In genomic region chrX:111052943-111053342, GRCm38 (mm10) we compare ENCODE assay signal across 13 mouse cellular contexts. TPM values are rescaled to one million over a fixed set of nuclear protein-coding genes. Genes with fewer than 3 reads are reported as not detected.
DNase-seq lines count a peak whose midpoint lies in the region; ATAC-seq and TF ChIP-seq lines count a peak whose summit lies in the region.
"Had no signal": no experiment of that assay in that cellular context is flagged by ENCODE, and none has a peak within 500 bp of the region (broad histone marks: within the 10 kb centered on the region; RNA-seq: fewer than 3 reads in every experiment).

No protein-coding gene starts in this region.

- peak; percentile 56 for DNase-seq in hindbrain, postnatal 0 days (ENCODE audit: low spot score)
- DNase-seq in midbrain, postnatal 0 days (ENCODE audit: low spot score) = peak; percentile 42
- DNase-seq in midbrain, embryonic 10.5 days (ENCODE audit: low spot score) = no peak
- peak; percentile 24 for DNase-seq in brain, adult 2 months (ENCODE audit: low read depth, low spot score)
- no peak for DNase-seq in gastrocnemius, postnatal 4 days (ENCODE audit: low spot score in 2 of 2)
- DNase-seq: cerebellum, postnatal 25 days; kidney, adult 11 months had no signal

- H3K4me1 ChIP-seq in hindbrain, postnatal 0 days (ENCODE audit: insufficient read depth, low read length) = no peaks in the 10 kb centered on the region
- no peaks in the 10 kb centered on the region for H3K4me1 ChIP-seq in hindbrain, embryonic 16.5 days (ENCODE audit: control insufficient read depth, insufficient read depth, low read depth, low read length)
- H3K4me1 ChIP-seq in midbrain, postnatal 0 days (ENCODE audit: insufficient read depth, low read length) = no peaks in the 10 kb centered on the region
- no peaks in the 10 kb centered on the region for H3K4me1 ChIP-seq in midbrain, embryonic 10.5 days
- no peaks in the 10 kb centered on the region for H3K4me1 ChIP-seq in heart, embryonic 12.5 days (replicated peaks)

- no peaks in the 10 kb centered on the region for H3K9me3 ChIP-seq in hindbrain, postnatal 0 days (ENCODE audit: low read length)
- H3K9me3 ChIP-seq in hindbrain, embryonic 16.5 days (ENCODE audit: control insufficient read depth, low read length) = no peaks in the 10 kb centered on the region
- no peaks in the 10 kb centered on the region for H3K9me3 ChIP-seq in midbrain, postnatal 0 days (ENCODE audit: low read length)
- H3K9me3 ChIP-seq in midbrain, embryonic 10.5 days (replicated peaks) = no peaks in the 10 kb centered on the region
- no peaks in the 10 kb centered on the region for H3K9me3 ChIP-seq in heart, embryonic 12.5 days (replicated peaks)

- H3K4me2 ChIP-seq in hindbrain, postnatal 0 days (ENCODE audit: low read depth, low read length) = no peak overlapping the region
- no peak overlapping the region; the same call in 1 of the 2 replicates for H3K4me2 ChIP-seq in hindbrain, embryonic 16.5 days (ENCODE audit: low read length)
- H3K4me2 ChIP-seq in midbrain, postnatal 0 days (ENCODE audit: low read depth, low read length, poor library complexity, severe bottlenecking) = no peak overlapping the region
- H3K4me2 ChIP-seq in heart, embryonic 12.5 days = no peak overlapping the region

- no peak overlapping the region for H3K27ac ChIP-seq in hindbrain, postnatal 0 days
- H3K27ac ChIP-seq in hindbrain, embryonic 16.5 days (ENCODE audit: low read depth, low read length) = no peak overlapping the region
- no peak overlapping the region for H3K27ac ChIP-seq in midbrain, postnatal 0 days (ENCODE audit: low read depth, low read length)
- no peak overlapping the region for H3K27ac ChIP-seq in midbrain, embryonic 10.5 days (replicated peaks)
- H3K27ac ChIP-seq in heart, embryonic 12.5 days (ENCODE audit: poor library complexity, severe bottlenecking) = no peak overlapping the region

- H3K9ac ChIP-seq in hindbrain, postnatal 0 days (replicated peaks; ENCODE audit: low read length) = no peak overlapping the region
- H3K9ac ChIP-seq in hindbrain, embryonic 16.5 days (ENCODE audit: low read depth, low read length) = no peak overlapping the region
- no peak overlapping the region for H3K9ac ChIP-seq in midbrain, postnatal 0 days (replicated peaks; ENCODE audit: low read length, poor library complexity, severe bottlenecking)
- H3K9ac ChIP-seq in heart, embryonic 12.5 days = no peak overlapping the region

- 0 out of 2 replicates have a peak, but pooled peaks have one; percentile 55 for ATAC-seq in hindbrain, postnatal 0 days
- ATAC-seq in hindbrain, embryonic 16.5 days = no peak
- ATAC-seq in midbrain, postnatal 0 days (ENCODE audit: low FRiP score) = no peak
- ATAC-seq in heart, embryonic 12.5 days (ENCODE audit: insufficient number of reproducible peaks, low FRiP score) = no peak

- H3K27me3 ChIP-seq in hindbrain, postnatal 0 days (ENCODE audit: insufficient read depth, low read length) = no peaks in the 10 kb centered on the region
- H3K27me3 ChIP-seq in hindbrain, embryonic 16.5 days (replicated peaks; ENCODE audit: control insufficient read depth, insufficient read depth, low read length) = no peaks in the 10 kb centered on the region
- H3K27me3 ChIP-seq in midbrain, postnatal 0 days (ENCODE audit: insufficient read depth, low read length) = no peaks in the 10 kb centered on the region
- no peaks in the 10 kb centered on the region for H3K27me3 ChIP-seq in midbrain, embryonic 10.5 days (ENCODE audit: low read depth, poor library complexity, severe bottlenecking)
- H3K27me3 ChIP-seq in heart, embryonic 12.5 days (replicated peaks) = no peaks in the 10 kb centered on the region

- TF ChIP-seq CTCF in hindbrain, postnatal 0 days (IDR thresholded peaks at IDR 0.05; ENCODE audit: low read depth) = peak; percentile 61
- TF ChIP-seq CTCF in midbrain, postnatal 0 days (IDR thresholded peaks at IDR 0.05) = peak; percentile 74

- H3K4me3 ChIP-seq in hindbrain, postnatal 0 days (ENCODE audit: low read length) = no peak overlapping the region
- H3K4me3 ChIP-seq in hindbrain, embryonic 16.5 days (ENCODE audit: low read length) = no peak overlapping the region
- H3K4me3 ChIP-seq in midbrain, postnatal 0 days (ENCODE audit: low read depth, low read length) = no peak overlapping the region
- no peak overlapping the region for H3K4me3 ChIP-seq in midbrain, embryonic 10.5 days
- H3K4me3 ChIP-seq in heart, embryonic 12.5 days = no peak overlapping the region

- 39% methylated on average over 3 of the region's 3 CpGs for WGBS in hindbrain, postnatal 0 days
- 24% methylated on average over 3 of the region's 3 CpGs for WGBS in hindbrain, embryonic 16.5 days
- WGBS in midbrain, postnatal 0 days = 16% methylated on average over 3 of the region's 3 CpGs
- 28% methylated on average over 3 of the region's 3 CpGs for WGBS in midbrain, embryonic 10.5 days
- 30% methylated on average over 3 of the region's 3 CpGs for WGBS in heart, embryonic 12.5 days

- H3K36me3 ChIP-seq in hindbrain, postnatal 0 days (ENCODE audit: insufficient read depth, low read length) = no peaks in the 10 kb centered on the region
- H3K36me3 ChIP-seq in hindbrain, embryonic 16.5 days (ENCODE audit: control insufficient read depth, insufficient read depth, low read length) = no peaks in the 10 kb centered on the region
- no peaks in the 10 kb centered on the region for H3K36me3 ChIP-seq in midbrain, postnatal 0 days (ENCODE audit: insufficient read depth, low read length)
- H3K36me3 ChIP-seq in midbrain, embryonic 10.5 days = no peaks in the 10 kb centered on the region
- H3K36me3 ChIP-seq in heart, embryonic 12.5 days = no peaks in the 10 kb centered on the region

RNA-seq across cellular contexts. Expression of gene Cylc1, which starts 57.3 kb away (rescaled TPM):
- total RNA-seq in hindbrain, postnatal 0 days (2014; rRNA removed) = not detected in 2 replicates
- polyA plus RNA-seq in hindbrain, postnatal 0 days (2015; fragmentation: Nextera tagmentation; extraction: Ambion mirVana) = not detected in 2 replicates
- not detected in 2 replicates for polyA plus RNA-seq in hindbrain, embryonic 16.5 days (2015; fragmentation: Nextera tagmentation; extraction: Ambion mirVana)
- total RNA-seq in midbrain, postnatal 0 days (2014; rRNA removed) = not detected in 2 replicates
- polyA plus RNA-seq in midbrain, postnatal 0 days (2015; fragmentation: Nextera tagmentation; extraction: Ambion mirVana) = not detected in 2 replicates
- not detected in 2 replicates for polyA plus RNA-seq in midbrain, embryonic 10.5 days (2016; fragmentation: Nextera tagmentation; extraction: Ambion mirVana)
- total RNA-seq in gastrocnemius, postnatal 4 days (2021) = not detected
- polyA plus RNA-seq in heart, embryonic 12.5 days (2016; fragmentation: Nextera tagmentation; extraction: Ambion mirVana) = not detected in 2 replicates
- total RNA-seq: left cerebral cortex, postnatal 10 days had no signal
- polyA plus RNA-seq: frontal cortex, adult 2 months; heart, embryonic 14.5 days; lung, embryonic 16.5 days had no signal

Comparison
In these comparisons a context has a peak if more than half of its experiments do, and no peak if none do; other contexts are left out.
1. DNase-seq: peak in hindbrain, postnatal 0 days (single experiment), midbrain, postnatal 0 days (single experiment) and brain, adult 2 months (single experiment); none in midbrain, embryonic 10.5 days (single experiment) and gastrocnemius, postnatal 4 days (0 of 2).